8 mouse cellular contexts compared by ENCODE assay signal in the genomic region with DNA sequence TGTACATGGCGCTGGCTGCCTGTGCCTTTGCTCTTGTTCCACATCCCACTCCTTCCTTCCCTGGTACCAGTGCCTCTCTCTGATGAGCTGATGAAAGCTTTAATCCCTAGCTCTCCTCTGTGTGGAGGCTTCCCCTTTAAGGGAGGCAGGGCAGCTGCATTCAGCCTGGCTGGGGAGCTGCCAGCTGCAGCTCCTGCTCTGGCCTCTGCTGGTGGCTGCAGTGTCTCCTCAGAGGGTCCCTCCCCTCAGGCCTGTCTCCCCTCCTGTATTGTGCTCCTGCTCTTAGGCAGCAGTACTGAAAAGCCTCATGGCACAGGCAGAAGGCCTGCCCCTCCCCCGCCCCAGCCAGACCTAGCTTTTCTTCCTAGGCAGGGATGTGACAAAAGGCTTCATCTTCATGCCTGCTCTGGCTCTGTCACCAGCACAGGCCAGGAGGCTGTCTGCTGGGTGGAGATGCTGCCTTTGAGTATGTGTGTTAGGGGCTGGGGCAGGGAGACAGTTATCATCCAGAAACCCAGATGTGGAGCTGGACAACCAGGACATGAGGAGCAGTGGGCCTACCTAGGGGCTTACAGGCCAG.
A peak's percentile ranks its signal among the peaks of the same experiment; 100 is the strongest.
DNase-seq lines count a peak whose midpoint lies in the region; ATAC-seq and TF ChIP-seq lines count a peak whose summit lies in the region.
"Not testable (repeated sequence)": the region's sequence is repeated elsewhere in the genome, so short reads cannot be mapped to it uniquely, and the experiment has no call there.

No protein-coding gene starts in this region.

- peaks cover 31% of the 10 kb centered on the region for H3K4me1 ChIP-seq in forebrain, embryonic 13.5 days
- not testable (repeated sequence) for H3K4me1 ChIP-seq in heart, embryonic 12.5 days (replicated peaks); intestine, embryonic 16.5 days (ENCODE audit: control insufficient read depth, insufficient read depth, low read length); lung, embryonic 14.5 days (ENCODE audit: insufficient read depth); neural tube, embryonic 11.5 days (ENCODE audit: control insufficient read depth, insufficient read depth, low read length); stomach, postnatal 0 days (replicated peaks; ENCODE audit: control insufficient read depth, insufficient read depth)

- H3K9me3 ChIP-seq in forebrain, embryonic 13.5 days (replicated peaks); heart, embryonic 12.5 days (replicated peaks); intestine, embryonic 16.5 days (ENCODE audit: control insufficient read depth, low read length); lung, embryonic 14.5 days (ENCODE audit: low read depth, low read length); neural tube, embryonic 11.5 days (ENCODE audit: control insufficient read depth, low read length); stomach, postnatal 0 days (ENCODE audit: control insufficient read depth, low read length): not testable (repeated sequence)

- H3K9ac ChIP-seq in forebrain, embryonic 13.5 days = peak overlapping the region; percentile 46; the same call in 1 of the 2 replicates
- not testable (repeated sequence) for H3K9ac ChIP-seq in heart, embryonic 12.5 days; intestine, embryonic 16.5 days (ENCODE audit: low read depth, low read length); lung, embryonic 14.5 days; stomach, postnatal 0 days (ENCODE audit: low read length)
- peak overlapping the region; percentile 39; the same call in 1 of the 2 replicates for H3K9ac ChIP-seq in neural tube, embryonic 11.5 days (ENCODE audit: low read length)

- TF ChIP-seq EP300 in stomach, postnatal 0 days (optimal IDR thresholded peaks at IDR 0.05) = not testable (repeated sequence)

- TF ChIP-seq CTCF in lung, embryonic 14.5 days (IDR thresholded peaks at IDR 0.05; ENCODE audit: low read depth); stomach, postnatal 0 days (IDR thresholded peaks at IDR 0.05; ENCODE audit: low read depth): not testable (repeated sequence)

- peak overlapping the region; percentile 95 for H3K27ac ChIP-seq in forebrain, embryonic 13.5 days
- H3K27ac ChIP-seq in heart, embryonic 12.5 days (ENCODE audit: poor library complexity, severe bottlenecking); intestine, embryonic 16.5 days (ENCODE audit: low read length): not testable (repeated sequence)
- 0 out of 2 replicates have a peak overlapping the region, but pooled peaks have one; percentile 46 for H3K27ac ChIP-seq in lung, embryonic 14.5 days (ENCODE audit: low read depth)
- peak overlapping the region; percentile 94 for H3K27ac ChIP-seq in neural tube, embryonic 11.5 days (ENCODE audit: low read depth, low read length)
- H3K27ac ChIP-seq in stomach, postnatal 0 days (replicated peaks) = peak overlapping the region; percentile 70

- WGBS in forebrain, embryonic 13.5 days = 0% methylated on average over 1 of the region's 2 CpGs
- 30% methylated on average over 1 of the region's 2 CpGs for WGBS in heart, embryonic 12.5 days
- WGBS in intestine, embryonic 16.5 days = 29% methylated on average over 1 of the region's 2 CpGs
- WGBS in lung, embryonic 14.5 days = 40% methylated on average over 1 of the region's 2 CpGs
- 13% methylated on average over 1 of the region's 2 CpGs for WGBS in neural tube, embryonic 11.5 days
- WGBS in stomach, postnatal 0 days = 63% methylated on average over 1 of the region's 2 CpGs

- DNase-seq in cerebellum, postnatal 10 days = peak; percentile 32 to 52
- peak; percentile 28 to 49 for DNase-seq in left cerebral cortex, postnatal 10 days (ENCODE audit: extremely low spot score in 1 of 2, low spot score in 2 of 2)
- DNase-seq in lung, embryonic 14.5 days = peak; percentile 29
- peak; percentile 60 for DNase-seq in neural tube, embryonic 11.5 days (ENCODE audit: low spot score)
- not testable (repeated sequence) for DNase-seq in stomach, postnatal 0 days (ENCODE audit: low spot score)

- H3K36me3 ChIP-seq in forebrain, embryonic 13.5 days (ENCODE audit: poor library complexity, severe bottlenecking); heart, embryonic 12.5 days; intestine, embryonic 16.5 days (ENCODE audit: control insufficient read depth, insufficient read depth, low read length); lung, embryonic 14.5 days (ENCODE audit: insufficient read depth); neural tube, embryonic 11.5 days (ENCODE audit: control insufficient read depth, insufficient read depth, low read length); stomach, postnatal 0 days (ENCODE audit: control insufficient read depth, insufficient read depth, low read length): not testable (repeated sequence)

- H3K4me2 ChIP-seq in forebrain, embryonic 13.5 days = peak overlapping the region; percentile 28; the same call in 1 of the 2 replicates
- not testable (repeated sequence) for H3K4me2 ChIP-seq in heart, embryonic 12.5 days; intestine, embryonic 16.5 days (ENCODE audit: low read depth, low read length); lung, embryonic 14.5 days; neural tube, embryonic 11.5 days (ENCODE audit: low read depth); stomach, postnatal 0 days (replicated peaks; ENCODE audit: low read depth)

- peak; percentile 95 for ATAC-seq in forebrain, embryonic 13.5 days
- ATAC-seq in heart, embryonic 12.5 days (ENCODE audit: insufficient number of reproducible peaks, low FRiP score) = peak; percentile 77
- peak; percentile 76 for ATAC-seq in intestine, embryonic 16.5 days
- ATAC-seq in lung, embryonic 14.5 days (ENCODE audit: insufficient read depth) = peak; percentile 89
- ATAC-seq in neural tube, embryonic 11.5 days (ENCODE audit: insufficient read depth, low FRiP score, low TSS enrichment) = peak; percentile 96
- ATAC-seq in stomach, postnatal 0 days (ENCODE audit: low FRiP score, low TSS enrichment) = peak; percentile 73

- H3K4me3 ChIP-seq in forebrain, embryonic 13.5 days; heart, embryonic 12.5 days; intestine, embryonic 16.5 days (ENCODE audit: low read length); lung, embryonic 14.5 days (ENCODE audit: low read depth, low read length); neural tube, embryonic 11.5 days (ENCODE audit: low read depth, low read length); stomach, postnatal 0 days (ENCODE audit: low read depth, low read length): not testable (repeated sequence)

- intact Hi-C loops in left cerebral cortex, postnatal 10 days (cut with DNase I) = not testable (repeated sequence)

- H3K27me3 ChIP-seq in forebrain, embryonic 13.5 days; heart, embryonic 12.5 days (replicated peaks); intestine, embryonic 16.5 days (replicated peaks; ENCODE audit: control insufficient read depth, insufficient read depth, low read length); lung, embryonic 14.5 days (ENCODE audit: insufficient read depth, low read length); neural tube, embryonic 11.5 days (ENCODE audit: control insufficient read depth, insufficient read depth, low read length); stomach, postnatal 0 days (ENCODE audit: control insufficient read depth, insufficient read depth, low read length): not testable (repeated sequence)
